Mouse (Mus musculus): ENCODE results near the gene Rpl31.

DNA sequence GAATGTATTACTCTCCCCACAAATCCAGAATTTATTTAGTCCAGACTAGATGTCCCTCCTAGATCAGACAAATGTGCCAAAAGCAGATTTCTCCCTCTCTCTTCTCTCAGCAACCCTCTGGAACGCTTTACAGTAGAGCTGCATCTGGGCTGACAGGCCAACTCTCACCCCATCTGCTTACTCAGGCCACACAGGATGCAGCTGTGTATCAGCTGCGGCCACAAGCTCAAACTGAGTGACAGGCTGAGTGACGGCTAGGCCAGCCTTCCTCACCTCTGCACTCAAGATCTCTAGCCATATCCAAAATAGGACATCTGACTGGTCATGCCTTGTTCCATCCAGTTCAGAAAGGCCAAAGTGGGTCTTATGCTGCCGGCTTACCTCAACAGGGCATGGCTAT lies 28.7 kb downstream of the Rpl31 start:
- TF ChIP-seq GATA1 (IDR thresholded peaks at IDR 0.05; ENCODE audit: low read length) (no peak), TAL1 (IDR thresholded peaks at IDR 0.05; ENCODE audit: low read length) (no peak)
